Mouse (Mus musculus) frontal cortex, adult 2 months (tissue): Measurements from ENCODE around the gene Grb2. TPM values are rescaled to one million over a fixed set of nuclear protein-coding genes. Genes with fewer than 3 reads are reported as not detected.

Experiments
- DNase-seq, 2 experiments: peaks; one replicate each; pipeline ENCODE4 v3.0.0; 2022; ENCODE audit warnings: low spot score in 1 of 2; ENCODE audit errors: extremely low spot score in 1 of 2
- polyA plus RNA-seq: library from polyadenylated mRNA; depleted of rRNA; stranded (reverse); fragments of >200 nt; gene quantifications from 2 replicates; pipeline ENCODE4 v1.2.3, GENCODE M21; 2012

Grb2 gene
- polyA plus RNA-seq, 1 experiment: 200 TPM

- peak in 1 of 2 experiments; percentile 36 for DNase-seq
Measured at GRCm38 (mm10) chr11:115630532-115631504, 77.6 kb downstream of the Grb2 start.

DNA sequence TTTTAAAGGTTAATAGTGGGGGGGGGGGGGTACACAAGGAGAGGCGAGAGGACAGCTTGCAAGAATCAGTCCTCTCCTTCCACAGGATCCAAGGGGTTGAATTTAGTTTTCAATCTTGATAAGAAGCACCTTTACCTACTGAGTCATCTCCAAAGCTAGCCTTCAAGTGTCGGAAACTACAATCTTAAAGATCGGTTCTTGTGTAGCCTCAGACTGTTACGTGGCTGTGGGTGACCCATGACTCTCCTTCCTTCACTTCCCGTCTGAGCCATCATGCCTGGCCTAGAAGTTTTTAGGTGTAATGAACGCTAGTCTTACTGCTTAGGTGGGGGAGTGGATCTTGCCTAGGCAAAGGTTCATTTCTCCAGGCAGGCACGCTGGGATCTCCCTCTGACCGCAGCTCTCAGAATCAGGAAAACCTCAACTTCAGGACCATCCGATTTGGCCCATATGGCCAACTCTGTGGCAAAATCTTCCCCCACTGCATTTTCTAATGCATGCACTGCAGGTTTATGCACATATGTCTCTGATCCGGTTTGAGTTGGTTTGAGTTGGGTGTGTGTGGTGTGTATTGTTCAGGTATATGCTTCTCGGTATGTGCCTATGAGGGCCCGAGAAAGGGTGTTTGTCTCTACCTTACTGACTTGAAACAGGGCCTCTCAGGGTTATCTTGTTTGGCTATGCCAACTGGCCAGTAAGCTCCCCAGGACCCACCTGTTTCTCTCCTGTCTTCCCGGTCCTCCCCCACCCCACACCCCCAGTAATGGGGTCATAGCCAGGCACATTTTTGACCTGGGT lies 78.5 kb downstream of the Grb2 start:
- DNase-seq: no peak

DNA sequence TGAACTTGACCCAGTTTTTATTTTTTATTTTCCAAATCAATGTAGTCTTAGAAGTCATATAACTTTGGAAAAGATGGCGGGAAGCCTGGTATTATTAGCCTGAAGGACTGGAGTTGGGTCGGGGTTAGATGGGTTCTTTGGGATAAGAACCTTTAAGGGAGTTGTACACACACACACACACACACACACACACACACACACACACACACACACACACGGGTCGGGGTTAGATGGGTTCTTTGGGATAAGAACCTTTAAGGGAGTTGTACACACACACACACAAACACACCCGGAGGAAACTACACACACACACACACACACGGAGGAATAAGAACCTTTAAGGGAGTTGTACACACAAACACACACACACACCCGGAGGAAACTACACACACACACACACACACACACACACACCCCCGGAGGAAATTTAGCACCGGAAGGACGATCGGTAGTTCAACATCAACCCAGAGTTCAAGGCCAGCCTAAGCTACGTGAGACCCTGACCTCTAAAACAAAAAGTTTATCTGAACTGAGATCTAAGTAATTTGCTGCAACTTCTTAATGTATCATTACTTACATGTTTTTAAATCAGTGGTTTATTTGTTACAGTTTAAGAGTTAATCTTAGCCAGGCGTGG lies 79.8 kb downstream of the Grb2 start:
- no peak for DNase-seq

- DNase-seq: peak; percentile 99 to 100
Measured at GRCm38 (mm10) chr11:115627705-115628464, 80.5 kb downstream of the Grb2 start, which contains the start of gene Slc25a19. Gene Slc25a19 (minus strand): TSS chr11:115628295.

DNA sequence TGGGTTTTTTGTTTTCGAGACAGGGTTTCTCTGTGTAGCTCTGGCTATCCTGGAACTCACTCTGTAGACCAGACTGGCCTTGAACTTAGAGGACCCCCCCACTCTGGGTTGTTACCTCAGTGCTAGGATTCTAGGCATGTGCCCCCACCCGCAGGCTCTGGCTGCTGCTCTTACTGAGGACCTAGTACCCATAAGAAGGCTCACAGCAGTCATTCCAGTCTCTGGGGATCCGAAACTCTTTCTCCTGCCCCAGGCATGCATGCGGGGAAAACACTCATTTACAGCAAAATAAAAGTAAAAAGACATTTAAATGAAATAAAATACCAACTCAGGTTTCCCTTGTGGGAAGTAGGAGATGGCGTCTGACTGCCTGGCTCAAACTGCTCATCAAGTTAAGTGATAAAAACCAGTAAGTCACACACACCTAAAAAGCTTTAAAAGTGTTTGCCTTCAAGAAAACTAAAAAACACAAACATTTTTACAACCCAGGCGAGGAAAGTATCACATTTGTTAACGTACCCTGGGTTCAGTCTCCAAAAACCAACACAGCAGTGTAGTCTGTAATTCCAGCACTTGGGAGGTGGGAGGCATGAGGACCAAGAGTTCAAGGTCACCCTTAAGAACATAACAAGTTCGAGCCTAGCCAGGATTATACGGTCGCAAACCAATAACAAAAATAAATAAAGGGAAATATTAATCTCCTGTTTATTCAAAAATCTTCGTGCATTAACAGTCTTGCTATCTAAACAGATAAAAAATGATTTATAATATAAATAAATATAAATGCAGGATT lies 81.4 kb downstream of the Grb2 start:
- DNase-seq: no peak

- DNase-seq: no peak
Measured at GRCm38 (mm10) chr11:115625877-115626276, 82.5 kb downstream of the Grb2 start.

GRCm38 (mm10) chr11:115623487-115624070 lies 84.8 kb downstream of the Grb2 start:
- no peak for DNase-seq

- no peak for DNase-seq
Measured at GRCm38 (mm10) chr11:115619949-115620348, 88.4 kb downstream of the Grb2 start.

GRCm38 (mm10) chr11:115618732-115619516 lies 89.5 kb downstream of the Grb2 start:
- DNase-seq: no peak

GRCm38 (mm10) chr11:115618001-115618400 lies 90.4 kb downstream of the Grb2 start:
- no peak for DNase-seq

DNA sequence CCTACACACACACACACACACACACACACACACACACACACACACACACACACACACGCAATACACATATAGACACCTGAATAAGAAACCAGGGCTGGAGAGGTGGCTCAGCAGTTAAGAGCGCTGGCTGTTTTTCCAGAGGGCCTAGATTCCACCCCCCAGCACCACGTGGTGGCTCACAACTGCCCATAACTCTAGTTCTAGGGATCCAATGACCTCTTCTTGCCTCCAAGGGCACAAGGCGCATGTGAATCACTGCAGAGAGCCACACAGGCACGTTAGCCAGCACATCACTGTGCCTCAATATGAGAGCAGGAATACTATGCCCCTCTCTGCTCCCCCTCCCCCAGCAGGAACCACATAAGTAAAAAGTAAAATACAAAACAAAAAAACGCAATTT lies 91.5 kb downstream of the Grb2 start:
- no peak for DNase-seq

- DNase-seq: no peak
Measured at GRCm38 (mm10) chr11:115616371-115616770, 92.0 kb downstream of the Grb2 start.

DNA sequence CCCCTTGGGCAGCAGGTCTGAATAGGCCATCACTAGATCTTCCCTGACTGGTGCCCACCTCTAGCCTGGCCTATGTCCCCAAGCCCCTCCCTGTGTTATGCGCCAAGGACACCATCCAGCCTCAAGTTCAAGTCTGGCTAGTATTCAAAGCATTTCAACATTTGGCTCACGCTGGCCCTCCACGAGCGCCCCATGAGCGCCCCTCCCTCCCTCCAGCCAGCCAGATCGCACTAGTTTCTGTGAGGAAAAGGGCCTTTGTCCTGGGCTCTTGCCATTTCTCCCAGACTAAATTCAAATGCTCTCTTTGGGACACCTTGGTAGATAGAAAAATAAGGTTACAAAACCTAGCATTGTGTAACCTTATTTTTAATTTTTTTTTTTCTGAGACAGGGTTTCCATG lies 92.5 kb downstream of the Grb2 start:
- DNase-seq: no peak

DNA sequence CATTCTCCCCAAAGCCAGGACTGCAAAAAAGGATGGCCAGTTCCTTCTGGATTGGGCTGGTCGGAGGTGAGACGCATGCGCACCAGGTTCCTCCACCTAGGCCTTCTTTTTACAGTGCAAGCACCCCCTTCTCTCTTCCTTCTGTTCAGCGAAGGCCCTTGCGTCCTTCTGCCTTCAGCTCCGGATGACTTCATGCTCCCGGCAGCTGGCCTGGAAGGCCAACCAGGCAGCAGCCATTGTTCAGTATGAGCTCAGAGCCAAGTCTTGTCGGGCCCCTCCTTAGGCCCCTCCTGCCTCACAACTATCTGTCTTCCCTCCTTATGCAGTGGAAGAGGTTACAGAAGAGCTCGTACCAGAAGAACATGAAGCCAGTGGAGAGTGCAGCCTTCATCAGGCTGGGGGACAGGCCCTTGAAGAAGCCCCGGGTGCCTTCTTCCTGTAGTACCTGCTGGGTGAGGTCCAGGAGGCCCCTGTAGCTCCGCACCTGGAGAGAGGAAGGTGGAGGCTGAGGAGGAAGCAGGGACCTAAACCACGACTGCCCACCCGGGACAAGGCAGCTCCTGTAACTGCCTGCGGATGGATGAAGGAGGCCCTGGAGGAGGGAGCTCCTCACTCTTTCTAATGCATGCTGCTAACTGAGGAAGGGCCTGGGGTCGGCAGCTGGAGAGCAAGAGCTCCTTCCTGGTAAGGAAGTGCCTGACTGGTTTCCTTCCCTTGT lies 93.1 kb downstream of the Grb2 start:
- no peak for DNase-seq

DNA sequence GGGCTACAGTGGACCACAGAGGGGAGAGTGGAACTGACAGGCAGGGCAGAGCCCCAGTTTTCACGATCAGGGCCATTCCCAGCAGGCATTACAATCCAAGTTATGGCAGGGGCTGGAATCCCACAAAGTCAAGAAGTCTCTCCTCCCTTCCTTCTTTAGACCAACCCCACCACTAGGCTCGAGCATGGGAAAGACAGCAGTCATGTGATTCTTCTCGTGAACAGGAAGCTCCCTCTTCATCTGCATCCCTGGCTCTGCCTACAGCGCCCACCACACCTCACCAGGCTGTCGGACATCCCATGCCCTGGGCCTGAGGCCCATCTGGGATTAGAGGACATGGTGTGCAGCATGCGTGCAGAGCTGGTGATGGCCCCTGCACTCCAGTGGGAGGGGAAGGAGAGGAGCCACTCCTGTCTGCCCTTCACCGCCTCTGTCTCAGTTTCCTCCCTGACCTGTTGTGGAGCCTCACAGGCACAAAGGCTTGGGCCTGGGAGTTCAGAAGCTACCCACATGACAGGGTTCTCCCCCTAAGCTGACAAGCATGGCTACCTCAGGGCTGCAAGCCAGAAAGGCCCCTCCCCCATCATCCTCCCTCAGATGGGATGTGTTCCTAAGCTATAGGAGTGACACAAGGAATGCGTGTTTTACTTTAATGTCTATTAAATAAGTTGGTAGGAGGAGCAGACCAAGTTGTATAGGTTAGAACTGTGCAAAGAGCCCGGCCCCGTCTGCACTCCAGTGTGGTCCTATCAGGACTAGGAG lies 93.9 kb downstream of the Grb2 start:
- DNase-seq: no peak

- no peak for DNase-seq
Measured at GRCm38 (mm10) chr11:115613138-115613945, 95.1 kb downstream of the Grb2 start.
